Mouse (Mus musculus): ENCODE data around the gene Ddr2. TPM values are rescaled to one million over a fixed set of nuclear protein-coding genes. Genes with fewer than 3 reads are reported as not detected.

Gene Ddr2
- total and polyA plus RNA-seq, 3 experiments, result 0.04 TPM; not detected in 2

DNA sequence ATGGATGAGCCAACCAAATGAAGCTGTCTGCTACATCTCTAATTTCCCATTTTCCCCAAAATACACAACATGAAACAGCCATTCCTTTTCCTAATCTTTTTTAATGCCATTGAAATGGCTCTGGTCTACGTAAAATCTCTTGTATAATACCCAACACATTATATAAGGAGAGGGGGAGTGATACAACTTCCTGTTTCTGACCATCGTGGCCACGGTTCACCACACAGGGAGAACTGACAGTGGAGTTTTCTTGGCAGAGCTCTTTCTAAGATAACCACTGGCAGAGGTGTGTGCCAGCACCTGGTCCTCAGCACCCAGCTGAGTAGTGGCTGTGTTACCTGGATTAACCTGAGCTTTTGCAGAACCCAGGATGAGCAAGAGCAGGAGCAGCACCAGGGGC, 75.0 kb downstream of the Ddr2 start:
- Histone ChIP-seq H3K27ac (ENCODE audit: control insufficient read depth, low read depth, low read length) (no peak overlapping the region), H3K4me3 (ENCODE audit: control insufficient read depth in 1 of 2, insufficient read depth in 1 of 2, low read depth in 2 of 2, low read length in 2 of 2) (no peak overlapping the region), H3K9me3 (replicated peaks; ENCODE audit: insufficient read depth, low read length) (no peaks in the 10 kb centered on the region), H3K36me3 (ENCODE audit: control insufficient read depth in 1 of 2, insufficient read depth in 2 of 2, low read length in 2 of 2) (no peaks in the 10 kb centered on the region), H3K4me1 (ENCODE audit: control insufficient read depth in 1 of 2, insufficient read depth in 2 of 2, low read length in 2 of 2) (no peaks in the 10 kb centered on the region), H3K9ac (ENCODE audit: control insufficient read depth, low read depth, low read length, poor library complexity, severe bottlenecking) (no peak overlapping the region), H3K79me2 (ENCODE audit: control insufficient read depth, insufficient read depth, low read length, poor library complexity) (no peaks in the 10 kb centered on the region), H3K27me3 (ENCODE audit: control insufficient read depth in 1 of 2, insufficient read depth in 2 of 2, low read length in 2 of 2) (no peaks in the 10 kb centered on the region)
- no peak for TF ChIP-seq POLR2AphosphoS5 (IDR thresholded peaks at IDR 0.05; ENCODE audit: borderline replicate concordance, low read depth, low read length)
- TF ChIP-seq TBP (IDR thresholded peaks at IDR 0.05; ENCODE audit: low read depth, low read length), result no peak
- no peak for TF ChIP-seq USF2 (IDR thresholded peaks at IDR 0.05; ENCODE audit: borderline replicate concordance in 1 of 2, insufficient read depth in 1 of 2, low read depth in 1 of 2, low read length in 2 of 2)
- no peak for TF ChIP-seq POLR2A (IDR thresholded peaks at IDR 0.05; ENCODE audit: control insufficient read depth in 1 of 2, insufficient read depth in 1 of 2, low read depth in 1 of 2, low read length in 2 of 2, poor library complexity in 1 of 2)
- no peak for TF ChIP-seq SMC3 (IDR thresholded peaks at IDR 0.05; ENCODE audit: low read depth, low read length)
- TF ChIP-seq MEF2A (IDR thresholded peaks at IDR 0.05; ENCODE audit: extremely low read depth, insufficient replicate concordance, low read depth, low read length, poor library complexity, severe bottlenecking), result no peak
- no peak for TF ChIP-seq RAD21 (IDR thresholded peaks at IDR 0.05; ENCODE audit: low read depth, low read length)
- TF ChIP-seq MXI1 (IDR thresholded peaks at IDR 0.05; ENCODE audit: low read depth, low read length), result no peak
- TF ChIP-seq POLR2AphosphoS2 (IDR thresholded peaks at IDR 0.05; ENCODE audit: low read length), result no peak
- no peak for TF ChIP-seq MYB (IDR thresholded peaks at IDR 0.05; ENCODE audit: low read depth, low read length)
- no peak for TF ChIP-seq MAX (IDR thresholded peaks at IDR 0.05; ENCODE audit: low read length)
- TF ChIP-seq ELF1 (IDR thresholded peaks at IDR 0.05; ENCODE audit: low read depth, low read length), result no peak
- TF ChIP-seq CHD1 (IDR thresholded peaks at IDR 0.05; ENCODE audit: low read depth, low read length), result no peak
- TF ChIP-seq ZC3H11A (IDR thresholded peaks at IDR 0.05; ENCODE audit: low read depth, low read length), result no peak
- no peak for DNase-seq (ENCODE audit: low read depth, low spot score)

DNA sequence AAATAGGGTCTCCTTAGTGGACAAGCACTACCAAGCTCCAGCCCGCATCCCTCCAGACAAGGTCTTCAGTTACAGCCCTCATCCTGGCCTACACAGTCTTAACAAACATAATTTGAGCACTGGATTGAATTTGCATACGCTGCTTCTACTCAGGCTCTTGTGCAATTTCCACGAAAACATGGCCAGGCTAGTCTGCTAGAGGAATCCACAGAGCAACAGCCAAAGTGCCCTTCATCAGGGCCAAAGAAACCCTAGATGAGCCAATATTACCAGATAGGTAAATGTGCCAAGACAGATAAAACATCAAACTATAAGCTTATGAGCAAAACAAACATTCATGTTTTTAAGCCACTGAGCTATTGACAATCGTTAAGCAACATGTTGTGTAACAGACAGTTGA, 75.6 kb downstream of the Ddr2 start:
- no peaks in the 10 kb centered on the region for H3K9me3 ChIP-seq (replicated peaks; ENCODE audit: insufficient read depth, low read length)
- no peak for TF ChIP-seq NELFE (IDR thresholded peaks at IDR 0.05; ENCODE audit: low read depth, low read length)
- no peak for TF ChIP-seq CHD2 (IDR thresholded peaks at IDR 0.05; ENCODE audit: low read length)
- no peak for TF ChIP-seq ZKSCAN1 (IDR thresholded peaks at IDR 0.05; ENCODE audit: low read depth, low read length)
- TF ChIP-seq MAFK (IDR thresholded peaks at IDR 0.05; ENCODE audit: borderline replicate concordance, low read depth, low read length), result no peak
- no peak for TF ChIP-seq USF2 (IDR thresholded peaks at IDR 0.05; ENCODE audit: borderline replicate concordance in 1 of 2, insufficient read depth in 1 of 2, low read depth in 1 of 2, low read length in 2 of 2)
- no peak for TF ChIP-seq UBTF (IDR thresholded peaks at IDR 0.05; ENCODE audit: borderline replicate concordance, insufficient read depth, low read depth, low read length)
- no peak for TF ChIP-seq SIN3A (IDR thresholded peaks at IDR 0.05; ENCODE audit: low read length)
- TF ChIP-seq ETS1 (IDR thresholded peaks at IDR 0.05; ENCODE audit: low read depth, low read length), result no peak
- TF ChIP-seq USF1 (IDR thresholded peaks at IDR 0.05; ENCODE audit: low read depth, low read length), result no peak
- no peak for TF ChIP-seq TCF12 (IDR thresholded peaks at IDR 0.05; ENCODE audit: low read depth, low read length)
- TF ChIP-seq JUND (IDR thresholded peaks at IDR 0.05; ENCODE audit: low read depth, low read length), result no peak
- no peak for TF ChIP-seq ZC3H11A (IDR thresholded peaks at IDR 0.05; ENCODE audit: low read depth, low read length)
- H3K9ac ChIP-seq (ENCODE audit: control insufficient read depth, low read depth, low read length, poor library complexity, severe bottlenecking), result no peak overlapping the region
- DNase-seq (ENCODE audit: low read depth, low spot score), result no peak
- H3K27ac ChIP-seq (ENCODE audit: control insufficient read depth, low read depth, low read length), result no peak overlapping the region
- no peak overlapping the region for H3K4me3 ChIP-seq (ENCODE audit: control insufficient read depth in 1 of 2, insufficient read depth in 1 of 2, low read depth in 2 of 2, low read length in 2 of 2)
- no peaks in the 10 kb centered on the region for H3K27me3 ChIP-seq (ENCODE audit: control insufficient read depth in 1 of 2, insufficient read depth in 2 of 2, low read length in 2 of 2)
- H3K36me3 ChIP-seq (ENCODE audit: control insufficient read depth in 1 of 2, insufficient read depth in 2 of 2, low read length in 2 of 2), result no peaks in the 10 kb centered on the region
- H3K4me1 ChIP-seq (ENCODE audit: control insufficient read depth in 1 of 2, insufficient read depth in 2 of 2, low read length in 2 of 2), result no peaks in the 10 kb centered on the region
- H3K79me2 ChIP-seq (ENCODE audit: control insufficient read depth, insufficient read depth, low read length, poor library complexity), result no peaks in the 10 kb centered on the region

All from MEL (cell line).